Mouse (Mus musculus) embryonic facial prominence, embryonic 13.5 days (tissue): Measurements from ENCODE around the gene Hfe2. TPM values are rescaled to one million over a fixed set of nuclear protein-coding genes. Genes with fewer than 3 reads are reported as not detected.

Experiments used
- ATAC-seq: fragments of 200-750 bp; cut with Nextera tagmentation; 2 replicates; pipeline ENCODE4 v1.8.0; 2017; ENCODE audit warnings: low read depth; ENCODE audit not compliant: insufficient number of reproducible peaks, insufficient read depth, low FRiP score, low TSS enrichment
- H3K27ac ChIP-seq: fragments of 300-500 bp; sonication (generic); 2 replicates; pipeline ENCODE4 v1.5.1; 2015; ENCODE audit warnings: moderate library complexity, mild to moderate bottlenecking, inconsistent platforms
- H3K27me3 ChIP-seq: fragments of 300-500 bp; sonication (generic); 2 replicates; pipeline ENCODE4 v1.6.1; 2015; ENCODE audit warnings: mild to moderate bottlenecking, inconsistent platforms
- H3K36me3 ChIP-seq: fragments of 300-500 bp; sonication (generic); 2 replicates; pipeline ENCODE4 v1.6.1; 2015; ENCODE audit warnings: mild to moderate bottlenecking, inconsistent platforms
- H3K4me1 ChIP-seq: fragments of 300-500 bp; sonication (generic); 2 replicates; pipeline ENCODE4 v1.6.1; 2015; ENCODE audit warnings: inconsistent platforms
- H3K4me2 ChIP-seq: fragments of 300-500 bp; sonication (generic); 2 replicates; pipeline ENCODE4 v1.6.1; 2015; ENCODE audit warnings: moderate library complexity, mild to moderate bottlenecking, inconsistent platforms
- H3K4me3 ChIP-seq: fragments of 300-500 bp; sonication (generic); 2 replicates; pipeline ENCODE4 v1.5.1; 2015; ENCODE audit warnings: mild to moderate bottlenecking, inconsistent platforms
- H3K9ac ChIP-seq: fragments of 300-500 bp; sonication (generic); 2 replicates; pipeline ENCODE4 v1.6.1; 2015; ENCODE audit warnings: mild to moderate bottlenecking, inconsistent platforms
- H3K9me3 ChIP-seq: fragments of 300-500 bp; sonication (generic); 2 replicates; pipeline ENCODE4 v1.6.1; 2016; ENCODE audit warnings: inconsistent platforms
- WGBS: fragments of 180-500 bp; shearing (Covaris S2); methylation state at CpG from one replicate; pipeline ENCODE4 v1.1.7; 2015; ENCODE audit warnings: mixed read lengths; 5-methylcytosine and 5-hydroxymethylcytosine counted together
- polyA plus RNA-seq: library from polyadenylated mRNA; unstranded; fragments of >200 nt; fragmentation: Nextera tagmentation; extraction: Ambion mirVana; gene quantifications from 2 replicates; pipeline ENCODE4 v1.2.1, GENCODE M21; 2015

Hfe2 gene
- polyA plus RNA-seq, 1 experiment from 2014 or later, result 1.9 TPM

DNA sequence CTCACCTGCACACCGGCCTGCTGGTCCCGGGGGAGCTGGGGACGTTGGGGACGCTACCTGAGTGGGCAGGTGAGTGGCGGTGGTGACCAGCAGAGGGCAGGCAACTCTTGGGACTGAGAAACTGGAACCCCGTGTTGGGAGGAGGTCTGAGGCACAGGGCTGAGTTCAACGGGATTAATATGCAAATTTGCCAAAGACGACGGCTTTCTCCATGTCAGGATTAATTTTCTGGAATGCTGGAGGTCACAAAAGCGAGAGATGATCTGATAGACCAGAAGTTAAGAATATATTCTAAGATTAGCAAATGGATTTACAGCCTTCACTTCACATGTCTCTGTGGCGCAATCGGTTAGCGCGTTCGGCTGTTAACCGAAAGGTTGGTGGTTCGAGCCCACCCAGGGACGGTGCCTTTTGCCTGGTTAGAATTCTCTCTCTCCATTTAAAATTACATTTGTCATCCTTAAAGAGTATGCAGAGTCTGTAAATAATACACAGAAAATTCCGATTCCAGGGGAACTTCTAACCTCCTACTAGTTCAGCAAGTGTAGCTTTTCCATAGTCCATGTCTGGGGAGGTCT lies 27.4 kb upstream of the Hfe2 start:
- Histone ChIP-seq H3K4me3 (peak overlapping the region; percentile 62), H3K4me2 (peak overlapping the region; percentile 87), H3K27ac (0 out of 2 replicates have a peak overlapping the region, but pooled peaks have one; percentile 28), H3K27me3 (no peaks in the 10 kb centered on the region), H3K36me3 (no peaks in the 10 kb centered on the region), H3K4me1 (peaks cover 9% of the 10 kb centered on the region; the same call in 1 of the 2 replicates), H3K9ac (peak overlapping the region; percentile 72), H3K9me3 (no peaks in the 10 kb centered on the region)
- 0 out of 2 replicates have a peak, but pooled peaks have one; percentile 17 for ATAC-seq
- under 1% methylated on average over 19 of the region's 19 CpGs for WGBS

DNA sequence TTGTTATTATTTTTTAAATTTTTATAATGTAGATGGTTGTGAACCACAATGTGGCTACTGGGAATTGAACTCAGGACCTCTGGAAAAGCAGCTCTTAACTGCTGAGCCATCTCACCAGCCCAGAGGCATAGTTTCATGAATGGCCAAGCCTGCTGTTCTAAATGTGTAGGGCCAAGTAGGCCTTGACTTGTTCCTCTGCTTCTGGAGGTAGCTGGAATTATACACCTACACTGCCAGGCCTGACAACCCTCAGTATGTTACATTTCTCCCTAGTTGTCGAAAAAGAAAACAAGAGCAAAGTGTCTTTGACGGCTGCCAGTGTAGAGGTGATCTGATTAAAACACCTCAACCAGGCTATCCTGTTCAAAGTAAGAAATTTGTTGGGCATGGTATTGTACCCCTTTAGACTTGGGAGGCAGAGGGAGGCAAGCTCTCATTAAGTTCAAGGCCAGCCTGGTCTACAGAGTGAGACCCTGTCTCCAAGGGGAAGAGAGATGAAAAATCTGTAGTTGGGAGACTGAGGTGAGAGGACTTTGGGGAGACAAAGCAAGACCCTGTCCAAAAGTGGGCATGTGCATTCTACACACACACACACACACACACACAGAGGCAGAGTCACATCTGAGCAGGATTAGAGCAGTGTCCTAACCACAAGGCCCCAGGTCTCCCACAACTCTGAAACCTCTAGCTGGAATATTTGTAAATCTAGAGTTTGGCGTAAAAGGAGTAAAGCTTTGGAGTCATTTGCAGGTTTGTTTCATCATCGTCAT lies 26.3 kb upstream of the Hfe2 start:
- Histone ChIP-seq H3K27me3 (no peaks in the 10 kb centered on the region), H3K4me1 (peaks cover 12% of the 10 kb centered on the region; the same call in 1 of the 2 replicates), H3K4me2 (peak overlapping the region; percentile 85), H3K9me3 (no peaks in the 10 kb centered on the region), H3K36me3 (no peaks in the 10 kb centered on the region), H3K27ac (0 out of 2 replicates have a peak overlapping the region, but pooled peaks have one; percentile 0), H3K9ac (no peak overlapping the region), H3K4me3 (peak overlapping the region; percentile 70)
- no peak for ATAC-seq
- WGBS, result 78% methylated on average over 4 of the region's 4 CpGs

DNA sequence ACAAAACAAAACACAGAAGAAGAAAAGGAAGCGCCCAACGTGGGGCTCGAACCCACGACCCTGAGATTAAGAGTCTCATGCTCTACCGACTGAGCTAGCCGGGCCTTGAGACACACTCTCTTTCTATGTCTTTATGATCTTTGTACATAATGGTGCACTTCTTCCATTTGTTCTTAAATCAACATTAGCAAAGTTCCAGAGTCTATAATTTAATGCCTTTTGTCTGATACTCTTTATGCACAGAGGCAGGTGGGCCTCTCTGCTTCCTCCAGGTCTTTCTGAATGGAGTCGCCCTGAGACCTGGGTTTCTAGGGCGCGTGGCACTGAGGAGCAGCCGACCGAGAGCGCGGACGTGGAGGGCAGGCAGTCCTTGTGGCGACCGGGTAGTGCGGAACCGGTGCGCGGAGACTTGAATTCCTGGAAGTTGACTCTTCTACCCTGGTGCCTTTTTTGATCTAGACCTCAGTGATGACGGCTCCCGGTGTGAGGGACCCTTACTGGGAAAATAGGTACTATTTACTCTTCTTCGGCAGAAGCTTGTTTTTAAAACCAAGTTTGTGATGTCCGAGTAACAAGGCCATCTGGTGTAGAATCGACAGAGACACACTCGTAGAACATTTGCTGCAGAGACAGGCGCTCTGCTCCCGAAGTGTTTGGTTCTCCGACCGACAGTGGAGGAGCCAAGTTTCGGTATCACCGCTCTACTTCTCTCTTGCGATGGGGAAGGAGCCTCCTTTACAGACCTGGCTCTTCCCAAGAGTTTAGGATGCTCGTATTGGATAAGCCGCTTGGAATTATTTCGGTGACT lies 25.3 kb upstream of the Hfe2 start:
- H3K36me3 ChIP-seq, result no peaks in the 10 kb centered on the region
- peak overlapping the region; percentile 84 for H3K9ac ChIP-seq
- H3K4me2 ChIP-seq, result peak overlapping the region; percentile 85
- WGBS, result 0% methylated on average over 36 of the region's 36 CpGs
- peak; percentile 22 for ATAC-seq
- peaks cover 12% of the 10 kb centered on the region; the same call in 1 of the 2 replicates for H3K4me1 ChIP-seq
- peak overlapping the region; percentile 70 for H3K4me3 ChIP-seq
- no peaks in the 10 kb centered on the region for H3K27me3 ChIP-seq
- H3K9me3 ChIP-seq, result no peaks in the 10 kb centered on the region
- H3K27ac ChIP-seq, result peak overlapping the region; percentile 92

DNA sequence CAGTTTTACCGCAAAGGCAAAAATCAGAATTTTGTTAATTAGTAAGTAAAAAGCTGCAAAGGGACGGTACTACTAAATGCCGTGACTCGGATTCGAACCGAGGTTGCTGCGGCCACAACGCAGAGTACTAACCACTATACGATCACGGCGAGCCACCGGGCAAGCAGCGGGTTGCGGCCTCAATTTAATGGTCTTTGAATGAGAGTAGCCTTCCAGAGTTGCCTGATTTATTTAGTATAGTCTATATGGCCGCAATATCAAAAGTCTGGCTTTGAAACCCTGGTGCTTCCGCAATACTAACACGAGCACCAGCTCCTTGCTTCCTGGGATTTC lies 24.7 kb upstream of the Hfe2 start:
- H3K9ac ChIP-seq, result peak overlapping the region; percentile 84
- peak overlapping the region; percentile 85 for H3K4me2 ChIP-seq
- peaks cover 12% of the 10 kb centered on the region; the same call in 1 of the 2 replicates for H3K4me1 ChIP-seq
- no peaks in the 10 kb centered on the region for H3K36me3 ChIP-seq
- under 1% methylated on average over 17 of the region's 17 CpGs for WGBS
- no peaks in the 10 kb centered on the region for H3K27me3 ChIP-seq
- H3K9me3 ChIP-seq, result no peaks in the 10 kb centered on the region
- H3K27ac ChIP-seq, result peak overlapping the region; percentile 92
- peak; percentile 72 for ATAC-seq
- peak overlapping the region; percentile 70 for H3K4me3 ChIP-seq

DNA sequence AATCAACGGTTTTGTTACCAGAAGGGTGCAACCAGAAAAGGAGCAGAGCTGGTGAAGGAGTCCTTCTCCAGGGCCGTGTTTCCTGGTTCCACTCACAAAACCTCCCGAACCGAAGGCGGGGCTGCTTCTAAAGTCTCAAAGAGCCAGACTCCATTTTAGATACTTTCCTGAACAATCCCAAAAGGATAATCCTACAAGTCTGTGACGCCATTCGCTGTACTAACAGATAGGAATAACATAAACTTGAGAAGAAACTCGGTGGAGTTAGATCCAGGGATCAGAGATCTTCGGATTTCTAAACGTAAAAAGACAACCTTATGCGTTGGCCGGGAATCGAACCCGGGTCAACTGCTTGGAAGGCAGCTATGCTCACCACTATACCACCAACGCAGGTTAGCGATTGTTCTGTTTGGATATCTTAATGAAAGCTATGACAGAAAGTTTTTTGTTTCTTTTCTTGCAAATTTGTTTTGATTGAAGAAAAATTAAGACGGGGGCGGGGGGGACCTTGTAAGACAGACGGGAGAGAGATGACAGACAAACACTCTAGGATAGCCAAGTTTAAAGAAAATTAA lies 24.2 kb upstream of the Hfe2 start:
- Histone ChIP-seq H3K27ac (peak overlapping the region; percentile 92), H3K4me2 (peak overlapping the region; percentile 85), H3K9ac (peak overlapping the region; percentile 79), H3K4me3 (peak overlapping the region; percentile 70), H3K9me3 (no peaks in the 10 kb centered on the region), H3K4me1 (peaks cover 12% of the 10 kb centered on the region; the same call in 1 of the 2 replicates), H3K27me3 (no peaks in the 10 kb centered on the region), H3K36me3 (no peaks in the 10 kb centered on the region)
- under 1% methylated on average over 19 of the region's 19 CpGs for WGBS
- peak; percentile 77; the same call in 1 of the 2 replicates for ATAC-seq

DNA sequence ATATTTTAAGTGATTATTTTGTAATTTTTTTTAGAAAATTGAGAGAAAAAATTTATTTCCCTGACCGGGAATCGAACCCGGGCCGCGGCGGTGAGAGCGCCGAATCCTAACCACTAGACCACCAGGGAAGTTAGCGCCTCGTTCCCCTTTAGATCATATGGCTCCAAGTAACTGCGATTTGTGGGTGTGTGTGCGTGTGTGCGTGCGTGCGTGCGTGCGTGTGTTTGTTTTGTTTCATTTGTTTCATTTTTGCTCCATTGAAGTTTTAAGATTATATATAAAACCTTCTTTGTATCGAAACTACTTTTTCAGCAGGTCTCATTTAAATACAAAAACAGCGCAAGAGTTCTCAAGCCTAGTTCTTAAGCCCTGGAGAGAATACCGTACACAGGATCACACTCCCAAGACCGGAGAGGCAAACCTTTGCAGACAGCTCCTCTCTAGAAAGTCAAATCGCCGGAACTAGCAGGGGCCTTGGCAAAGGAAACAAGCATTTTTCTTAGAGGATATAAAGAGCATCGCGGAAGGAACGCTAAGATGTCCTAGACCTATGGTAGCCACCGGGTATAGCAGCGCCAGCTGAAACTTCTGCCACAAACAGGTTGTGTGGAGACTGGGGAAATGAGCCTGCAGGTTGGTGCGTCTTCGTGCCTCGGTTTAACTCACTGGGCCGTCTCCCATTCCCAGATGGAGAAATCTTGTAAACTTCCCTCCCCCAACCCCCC lies 23.4 kb upstream of the Hfe2 start:
- H3K36me3 ChIP-seq, result no peaks in the 10 kb centered on the region

DNA sequence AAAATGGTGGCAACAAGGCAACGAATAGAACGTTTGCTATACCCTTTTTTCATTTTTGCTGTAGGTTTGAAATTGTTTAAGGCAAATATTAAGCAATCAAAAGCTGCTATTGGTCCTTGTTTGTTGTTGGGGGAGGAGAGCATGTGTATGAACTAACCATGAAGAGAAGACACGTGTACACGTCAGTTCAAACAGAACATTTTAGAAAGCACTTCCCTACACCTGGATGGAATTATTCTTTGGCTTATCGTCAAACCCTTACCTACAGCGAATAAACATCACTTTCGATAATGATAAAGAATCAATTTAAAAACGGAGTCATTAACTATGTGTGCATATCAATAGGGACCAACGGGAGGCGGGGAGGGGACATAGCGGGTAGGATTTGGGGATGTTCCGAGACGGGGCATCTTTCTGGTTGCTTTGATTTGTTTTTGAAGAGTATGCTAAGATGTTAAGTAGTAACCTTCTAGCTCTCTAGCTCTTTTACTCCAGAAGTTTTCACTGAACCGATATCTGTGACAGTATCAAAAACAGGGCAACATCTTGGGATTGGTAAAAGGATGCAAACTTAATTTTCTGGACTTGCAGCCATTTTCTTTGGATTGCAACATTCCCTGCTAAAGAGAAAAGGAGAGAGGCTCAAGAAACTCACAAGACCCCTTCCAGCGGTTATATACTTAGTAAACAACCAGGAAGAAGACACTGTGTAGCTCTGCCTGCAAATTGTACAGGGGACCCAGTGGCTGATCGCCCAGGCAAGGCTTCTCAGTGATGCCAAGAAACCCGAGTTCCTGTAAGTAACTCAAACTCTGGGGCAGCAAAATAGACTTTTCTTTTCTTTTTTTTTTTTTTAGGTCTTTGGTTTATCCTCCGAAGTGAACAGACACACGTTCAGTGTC lies 22.5 kb upstream of the Hfe2 start:
- Histone ChIP-seq H3K9me3 (no peaks in the 10 kb centered on the region), H3K4me3 (peak overlapping the region; percentile 70), H3K9ac (peak overlapping the region; percentile 73), H3K36me3 (no peaks in the 10 kb centered on the region), H3K27ac (peak overlapping the region; percentile 86), H3K4me2 (peak overlapping the region; percentile 85), H3K27me3 (no peaks in the 10 kb centered on the region), H3K4me1 (peaks cover 6% of the 10 kb centered on the region; the same call in 1 of the 2 replicates)
- WGBS, result under 1% methylated on average over 19 of the region's 19 CpGs
- ATAC-seq, result no peak

More for the DNA sequence above, 23.4 kb upstream of the Hfe2 start:
- Histone ChIP-seq H3K27ac (peak overlapping the region; percentile 86), H3K4me1 (peaks cover 10% of the 10 kb centered on the region; the same call in 1 of the 2 replicates), H3K4me3 (peak overlapping the region; percentile 70), H3K4me2 (peak overlapping the region; percentile 85), H3K9ac (peak overlapping the region; percentile 73), H3K27me3 (no peaks in the 10 kb centered on the region), H3K9me3 (no peaks in the 10 kb centered on the region)
- ATAC-seq, result peak; percentile 69; the same call in 1 of the 2 replicates
- WGBS, result under 1% methylated on average over 32 of the region's 32 CpGs

DNA sequence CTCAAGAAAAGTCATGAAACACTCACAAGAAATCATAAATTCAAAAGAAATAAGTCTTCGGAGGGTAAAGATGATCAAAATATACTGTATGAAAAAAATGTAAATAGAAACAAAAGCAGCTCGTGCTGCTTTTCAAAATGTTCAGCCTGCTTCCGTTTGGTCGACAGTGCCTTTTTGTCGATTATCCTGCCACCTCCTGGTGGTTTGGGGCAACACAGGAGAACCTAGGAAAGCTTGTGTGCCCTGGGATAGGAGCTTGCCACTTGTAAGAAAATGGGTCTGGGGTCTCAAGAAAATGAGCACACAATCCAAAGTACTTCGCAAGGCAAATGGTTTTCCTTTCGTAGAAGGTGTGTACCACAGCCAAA lies 21.9 kb upstream of the Hfe2 start:
- Histone ChIP-seq H3K9me3 (no peaks in the 10 kb centered on the region), H3K4me3 (peak overlapping the region; percentile 70), H3K27ac (peak overlapping the region; percentile 86), H3K36me3 (no peaks in the 10 kb centered on the region), H3K27me3 (no peaks in the 10 kb centered on the region), H3K9ac (peak overlapping the region; percentile 73), H3K4me2 (peak overlapping the region; percentile 85), H3K4me1 (peaks cover 6% of the 10 kb centered on the region; the same call in 1 of the 2 replicates)
- WGBS, result under 1% methylated on average over 7 of the region's 7 CpGs
- no peak for ATAC-seq

DNA sequence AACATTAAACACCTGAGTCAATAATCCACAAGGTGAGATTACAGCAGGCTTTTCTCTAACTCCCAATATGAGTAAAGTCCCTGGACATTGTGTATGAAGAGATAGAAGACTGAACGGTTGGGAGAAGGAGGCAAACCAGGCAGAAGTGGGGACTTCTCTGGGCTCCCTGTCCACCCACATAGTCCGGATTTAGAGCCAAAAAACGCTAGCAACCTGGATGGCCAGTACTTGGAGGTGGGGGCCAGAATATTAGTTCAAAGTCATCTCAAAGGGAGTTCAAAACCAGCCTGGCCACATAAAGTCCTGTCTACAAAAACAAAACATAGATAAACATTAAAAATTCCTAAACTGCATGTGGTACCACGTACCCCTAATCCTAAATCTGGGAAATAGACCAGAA lies 21.0 kb upstream of the Hfe2 start:
- Histone ChIP-seq H3K4me2 (no peak overlapping the region), H3K27me3 (no peaks in the 10 kb centered on the region), H3K9me3 (no peaks in the 10 kb centered on the region), H3K4me3 (no peak overlapping the region), H3K4me1 (peaks cover 4% of the 10 kb centered on the region; the same call in 1 of the 2 replicates), H3K36me3 (no peaks in the 10 kb centered on the region), H3K27ac (no peak overlapping the region), H3K9ac (no peak overlapping the region)
- 67% methylated on average over 4 of the region's 4 CpGs for WGBS
- no peak for ATAC-seq

DNA sequence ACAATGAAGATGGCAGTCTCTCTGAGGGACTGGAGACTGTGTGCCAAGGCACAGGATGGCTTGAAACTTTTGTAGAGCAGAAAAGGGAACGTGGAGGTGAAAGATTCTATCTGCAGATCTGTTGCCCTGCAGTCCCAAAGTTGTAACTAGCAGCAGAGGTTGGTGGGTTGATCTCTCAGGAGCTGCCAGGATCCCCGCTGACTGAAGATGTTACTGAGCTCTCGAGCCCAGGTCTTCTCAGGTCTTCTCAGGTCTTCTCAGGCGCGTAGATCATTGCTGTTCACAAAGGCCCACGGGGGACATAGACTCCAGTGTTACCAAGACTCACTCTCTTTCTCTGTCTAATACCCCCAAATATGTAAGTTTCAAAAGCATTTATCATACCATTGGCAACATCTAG lies 20.0 kb upstream of the Hfe2 start:
- H3K9ac ChIP-seq, result no peak overlapping the region
- no peak for ATAC-seq
- 89% methylated on average over 6 of the region's 6 CpGs for WGBS

More for the DNA sequence above, 20.0 kb upstream of the Hfe2 start:
- no peak overlapping the region for H3K4me2 ChIP-seq
- peaks cover 3% of the 10 kb centered on the region; the same call in 1 of the 2 replicates for H3K4me1 ChIP-seq
- H3K27me3 ChIP-seq, result no peaks in the 10 kb centered on the region
- no peaks in the 10 kb centered on the region for H3K36me3 ChIP-seq
- H3K27ac ChIP-seq, result no peak overlapping the region
- H3K4me3 ChIP-seq, result no peak overlapping the region
- no peaks in the 10 kb centered on the region for H3K9me3 ChIP-seq
